Mouse (Mus musculus): Measurements from ENCODE around the gene Akap1. TPM values are rescaled to one million over a fixed set of nuclear protein-coding genes. Genes with fewer than 3 reads are reported as not detected.
"Not testable (repeated sequence)": the region's sequence is repeated elsewhere in the genome, so short reads cannot be mapped to it uniquely, and the experiment has no call there.

The Akap1 gene
- total RNA-seq (2021): 100 to 1,000 TPM; 107 to 121 TPM
- long read RNA-seq, experiment 1, transcript Akap1-203 (11 exons, 2,673 nt): minor isoform, 7 of 169 reads
- long read RNA-seq, experiment 1, transcript Akap1-201 (11 exons, 3,758 nt): major isoform, 133 of 169 reads
- long read RNA-seq, experiment 1, partial matches to known transcripts: 12 of 169 reads
- long read RNA-seq, experiment 1, other reads (novel, unspliced or antisense): 16 of 169 reads
- long read RNA-seq, experiment 2, transcript Akap1-201 (11 exons, 3,758 nt): major isoform, 213 of 259 reads
- long read RNA-seq, experiment 2, partial matches to known transcripts: 29 of 259 reads
- long read RNA-seq, experiment 2, other reads (novel, unspliced or antisense): 15 of 259 reads

- peak; percentile 98 to 99 for DNase-seq (ENCODE audit: low spot score in 2 of 2)
Observed at GRCm38 (mm10) chr11:88864458-88865197, at the start of gene Akap1. Gene Akap1, minus strand, starts transcription at chr11:88864586.

GRCm38 (mm10) chr11:88909388-88910036 is 45.1 kb upstream of the Akap1 start:
- DNase-seq (ENCODE audit: low spot score in 2 of 2): peak; percentile 58 to 59

GRCm38 (mm10) chr11:88908557-88909211 is 44.3 kb upstream of the Akap1 start:
- peak; percentile 59 to 60 for DNase-seq (ENCODE audit: low spot score in 2 of 2)

GRCm38 (mm10) chr11:88907886-88908285 is 43.5 kb upstream of the Akap1 start:
- no peak for DNase-seq (ENCODE audit: low spot score in 2 of 2)

GRCm38 (mm10) chr11:88905621-88906020 is 41.2 kb upstream of the Akap1 start:
- DNase-seq (ENCODE audit: low spot score in 2 of 2): no peak

- DNase-seq (ENCODE audit: low spot score in 2 of 2): no peak
Observed at GRCm38 (mm10) chr11:88904080-88904479, 39.7 kb upstream of the Akap1 start.

- no peak for DNase-seq (ENCODE audit: low spot score in 2 of 2)
Observed at GRCm38 (mm10) chr11:88902762-88903161, 38.4 kb upstream of the Akap1 start.

GRCm38 (mm10) chr11:88901341-88901802 is 37.0 kb upstream of the Akap1 start:
- DNase-seq (ENCODE audit: low spot score in 2 of 2): no peak

- no peak for DNase-seq (ENCODE audit: low spot score in 2 of 2)
Observed at GRCm38 (mm10) chr11:88899561-88899960, 35.2 kb upstream of the Akap1 start.

GRCm38 (mm10) chr11:88898380-88898763 is 34.0 kb upstream of the Akap1 start:
- no peak for DNase-seq (ENCODE audit: low spot score in 2 of 2)

- DNase-seq (ENCODE audit: low spot score in 2 of 2): no peak
Observed at GRCm38 (mm10) chr11:88897624-88898379, 33.4 kb upstream of the Akap1 start.

GRCm38 (mm10) chr11:88895800-88896232 is 31.4 kb upstream of the Akap1 start:
- not testable (repeated sequence) for DNase-seq (ENCODE audit: low spot score in 2 of 2)

- DNase-seq (ENCODE audit: low spot score in 2 of 2): peak in 1 of 2 experiments; percentile 36
Observed at GRCm38 (mm10) chr11:88895235-88895634, 30.8 kb upstream of the Akap1 start.

- not testable (repeated sequence) for DNase-seq (ENCODE audit: low spot score in 2 of 2)
Observed at GRCm38 (mm10) chr11:88894279-88894678, 29.9 kb upstream of the Akap1 start.

- DNase-seq (ENCODE audit: low spot score in 2 of 2): not testable (repeated sequence)
Observed at GRCm38 (mm10) chr11:88893501-88893900, 29.1 kb upstream of the Akap1 start.

GRCm38 (mm10) chr11:88892789-88893188 is 28.4 kb upstream of the Akap1 start:
- DNase-seq (ENCODE audit: low spot score in 2 of 2): peak in 1 of 2 experiments; percentile 37

- DNase-seq (ENCODE audit: low spot score in 2 of 2): peak; percentile 61 to 69
Observed at GRCm38 (mm10) chr11:88891921-88892561, 27.7 kb upstream of the Akap1 start.

GRCm38 (mm10) chr11:88891446-88891845 is 27.1 kb upstream of the Akap1 start:
- DNase-seq (ENCODE audit: low spot score in 2 of 2): not testable (repeated sequence)

- DNase-seq (ENCODE audit: low spot score in 2 of 2): not testable (repeated sequence)
Observed at GRCm38 (mm10) chr11:88890904-88891303, 26.5 kb upstream of the Akap1 start.

GRCm38 (mm10) chr11:88888996-88889395 is 24.6 kb upstream of the Akap1 start:
- no peak for DNase-seq (ENCODE audit: low spot score in 2 of 2)
